Mouse (Mus musculus) erythroblast, embryonic 14.5 days (primary cell): Measurements from ENCODE around the gene Ercc6l2.

Source experiments
- GATA1 ChIP-seq: IDR thresholded peaks from 2 replicates; pipeline ENCODE4 v1.6.1; 2012; ENCODE audit warnings: low read length, inconsistent platforms, mixed read lengths
- TAL1 ChIP-seq: IDR thresholded peaks from 3 replicates; pipeline ENCODE4 v1.6.1; 2012; ENCODE audit warnings: low read length, inconsistent platforms, mixed read lengths

DNA sequence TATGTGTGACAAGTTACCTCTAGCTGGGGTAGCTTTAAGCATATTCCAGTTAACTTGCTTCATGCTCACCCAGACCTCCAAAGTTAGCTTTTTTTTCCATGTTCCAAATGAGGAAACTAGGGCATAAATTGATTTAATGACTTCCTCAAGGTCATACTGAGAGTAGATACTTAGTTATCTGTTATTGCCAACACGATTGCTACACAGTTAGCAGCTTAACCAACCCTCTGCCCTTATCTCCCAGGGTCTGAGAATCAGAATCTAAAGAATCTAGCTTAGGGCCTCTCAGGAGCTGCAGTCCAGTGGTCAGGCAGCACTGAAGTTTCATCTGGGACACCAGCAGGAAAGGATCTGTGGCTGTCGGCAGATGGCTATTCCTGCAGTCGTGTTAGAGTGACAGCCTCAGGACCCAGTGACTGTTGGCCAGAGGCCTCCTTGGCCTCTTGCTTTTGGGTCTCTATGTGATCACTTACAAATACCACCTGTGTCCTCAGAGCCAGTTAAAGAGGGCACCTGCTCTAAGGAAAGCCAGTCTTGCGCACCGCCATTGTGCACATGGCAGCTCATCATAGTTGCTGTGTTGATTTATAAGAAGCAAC lies 115.0 kb downstream of the Ercc6l2 start:
- TF ChIP-seq GATA1 = no peak
- no peak for TF ChIP-seq TAL1
